Mouse (Mus musculus): ENCODE measurements around the gene Fam19a3. TPM values are rescaled to one million over a fixed set of nuclear protein-coding genes. Genes with fewer than 3 reads are reported as not detected.

The Fam19a3 gene
- total and polyA plus RNA-seq, 3 experiments: 0.04 to 0.16 TPM; not detected in 1

DNA sequence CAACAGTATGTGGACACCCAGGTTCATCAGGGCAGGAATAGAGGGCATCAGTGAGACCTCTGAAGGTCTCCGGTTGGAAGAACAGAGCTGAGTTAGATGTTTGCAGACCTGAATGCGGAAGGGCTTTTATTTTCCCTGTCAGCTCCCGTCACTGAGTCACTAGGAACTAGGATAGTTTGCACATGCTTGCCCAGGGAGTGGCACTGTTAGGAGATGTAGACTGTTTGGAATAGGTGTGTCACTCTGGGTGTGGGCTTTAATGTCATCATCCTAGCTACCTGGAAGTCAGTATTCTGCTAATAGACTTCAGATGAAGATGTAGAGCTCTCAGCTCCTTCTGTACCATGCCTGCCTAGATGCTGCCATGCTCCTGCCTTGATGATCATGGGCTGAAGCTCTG, 39.7 kb downstream of the Fam19a3 start:
- H3K36me3 ChIP-seq (replicated peaks in 1 of 2; ENCODE audit: control insufficient read depth in 1 of 2, insufficient read depth in 1 of 2, low read length in 1 of 2): no peaks in the 10 kb centered on the region
- dilution Hi-C loops (cut with MboI; ENCODE audit: extremely low pct_ligation_motif_present, extremely low pct_unique_long_range_greater_than_20kb, low sequenced_read_pairs): no loop called here
- in situ Hi-C loops (cut with MboI; ENCODE audit: low pct_ligation_motif_present, low pct_unique_long_range_greater_than_20kb, low sequenced_read_pairs): no loop called here
- H3K4me2 ChIP-seq (ENCODE audit: insufficient read depth, low read depth, poor library complexity, severe bottlenecking): no peak overlapping the region
- H3K9me3 ChIP-seq (replicated peaks; ENCODE audit: low read length): no peaks in the 10 kb centered on the region
- DNase-seq (ENCODE audit: extremely low read depth): no peak
- H3K27me3 ChIP-seq (replicated peaks): peaks cover 11% of the 10 kb centered on the region
- TF ChIP-seq MYC (IDR thresholded peaks at IDR 0.05; ENCODE audit: low read depth, low read length): no peak
- no peak for TF ChIP-seq ETS1 (conservative IDR thresholded peaks at IDR 0.05; ENCODE audit: low read depth, low read length)
- no peak for TF ChIP-seq POLR2AphosphoS2 (IDR thresholded peaks at IDR 0.05; ENCODE audit: low read depth, low read length)
- H3K9ac ChIP-seq (ENCODE audit: insufficient read depth, low read depth): no peak overlapping the region
- no peak overlapping the region for H3K27ac ChIP-seq (ENCODE audit: insufficient read depth, low read depth)
- no peaks in the 10 kb centered on the region for H3K79me2 ChIP-seq (replicated peaks; ENCODE audit: control insufficient read depth, extremely low read depth, insufficient read depth, poor library complexity, severe bottlenecking)
- H3K4me1 ChIP-seq (ENCODE audit: control insufficient read depth in 1 of 2, insufficient read depth in 2 of 2): 0 out of 4 replicates have a peak, but pooled peaks cover 0 to 2% of the 10 kb centered on the region in 2 experiments
- H3K4me3 ChIP-seq (replicated peaks in 1 of 3; ENCODE audit: low read depth in 2 of 3, low read length in 2 of 3, poor library complexity in 1 of 3): no peak overlapping the region

DNA sequence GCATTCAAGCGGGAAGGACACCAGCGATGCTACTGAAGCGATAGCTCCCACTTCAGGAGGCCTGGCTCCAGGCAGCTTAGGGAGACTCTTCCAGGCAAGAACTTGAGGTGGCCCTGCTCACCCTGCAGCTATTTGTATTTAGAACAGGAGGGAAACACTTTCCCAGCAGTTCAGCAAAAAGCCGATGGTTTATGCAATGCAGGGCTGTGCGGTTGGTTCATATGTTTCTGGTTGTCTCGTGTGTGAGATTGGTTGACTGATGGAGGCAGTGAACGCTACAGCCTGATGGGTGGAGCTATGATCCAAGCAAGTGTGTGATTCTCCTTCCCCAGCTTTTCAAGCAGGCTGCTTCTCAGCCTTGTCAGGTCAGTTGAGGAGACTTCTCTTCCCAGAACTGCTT, 47.0 kb downstream of the Fam19a3 start:
- TF ChIP-seq EP300 (IDR thresholded peaks at IDR 0.05; ENCODE audit: low read length) (no peak), PAX5 (IDR thresholded peaks at IDR 0.05; ENCODE audit: low read length) (no peak), ELF1 (IDR thresholded peaks at IDR 0.05; ENCODE audit: low read depth, low read length) (no peak), ZKSCAN1 (IDR thresholded peaks at IDR 0.05; ENCODE audit: borderline replicate concordance, low read depth, low read length) (no peak), NELFE (IDR thresholded peaks at IDR 0.05; ENCODE audit: low read depth, low read length) (no peak), NRF1 (IDR thresholded peaks at IDR 0.05; ENCODE audit: low read depth, low read length) (no peak), RCOR1 (conservative IDR thresholded peaks at IDR 0.05; ENCODE audit: low read depth, low read length) (no peak), USF1 (IDR thresholded peaks at IDR 0.05; ENCODE audit: low read depth, low read length) (no peak), POLR2AphosphoS2 (IDR thresholded peaks at IDR 0.05; ENCODE audit: low read depth, low read length) (no peak), MXI1 (IDR thresholded peaks at IDR 0.05; ENCODE audit: low read depth, low read length) (no peak), USF2 (conservative IDR thresholded peaks at IDR 0.05; ENCODE audit: low read depth, low read length) (no peak), POLR2A (IDR thresholded peaks at IDR 0.05; ENCODE audit: low read depth, low read length) (no peak), TCF12 (IDR thresholded peaks at IDR 0.05; ENCODE audit: low read depth, low read length) (no peak), MAZ (IDR thresholded peaks at IDR 0.05; ENCODE audit: low read depth, low read length) (no peak), SIN3A (IDR thresholded peaks at IDR 0.05; ENCODE audit: low read length) (no peak), MAFK (IDR thresholded peaks at IDR 0.05; ENCODE audit: insufficient replicate concordance, low read length) (no peak), CTCF (conservative IDR thresholded peaks at IDR 0.05 in 1 of 2, IDR thresholded peaks at IDR 0.05 in 1 of 2; ENCODE audit: low read depth in 2 of 2, low read length in 2 of 2) (no peak)
- in situ Hi-C loops (cut with MboI; ENCODE audit: low pct_ligation_motif_present, low pct_unique_long_range_greater_than_20kb, low sequenced_read_pairs): no loop called here
- Histone ChIP-seq H3K79me2 (replicated peaks; ENCODE audit: control insufficient read depth, extremely low read depth, insufficient read depth, poor library complexity, severe bottlenecking) (no peaks in the 10 kb centered on the region), H3K27ac (ENCODE audit: insufficient read depth, low read depth) (no peak overlapping the region), H3K4me2 (ENCODE audit: insufficient read depth, low read depth, poor library complexity, severe bottlenecking) (no peak overlapping the region), H3K9me3 (replicated peaks; ENCODE audit: low read length) (no peaks in the 10 kb centered on the region), H3K36me3 (replicated peaks in 1 of 2; ENCODE audit: control insufficient read depth in 1 of 2, insufficient read depth in 1 of 2, low read length in 1 of 2) (no peaks in the 10 kb centered on the region), H3K4me1 (ENCODE audit: control insufficient read depth in 1 of 2, insufficient read depth in 2 of 2) (no peaks in the 10 kb centered on the region), H3K27me3 (replicated peaks) (peaks cover 13% of the 10 kb centered on the region), H3K4me3 (replicated peaks in 1 of 3; ENCODE audit: low read depth in 2 of 3, low read length in 2 of 3, poor library complexity in 1 of 3) (no peak overlapping the region), H3K9ac (ENCODE audit: insufficient read depth, low read depth) (no peak overlapping the region)
- no peak for DNase-seq (ENCODE audit: extremely low read depth)
- dilution Hi-C loops (cut with MboI; ENCODE audit: extremely low pct_ligation_motif_present, extremely low pct_unique_long_range_greater_than_20kb, low sequenced_read_pairs): no loop called here
